Mouse (Mus musculus): ENCODE measurements around the gene Setd7. TPM values are rescaled to one million over a fixed set of nuclear protein-coding genes. Genes with fewer than 3 reads are reported as not detected.
A peak's percentile ranks its signal among the peaks of the same experiment; 100 is the strongest.

Gene Setd7
- total and polyA plus RNA-seq, 3 experiments, result 11.3 to 37.9 (median 15.3) TPM

GRCm38 (mm10) chr3:51577816-51578749 is 17.4 kb upstream of the Setd7 start:
- TF ChIP-seq TCF12 (IDR thresholded peaks at IDR 0.05; ENCODE audit: low read depth, low read length) (peak; percentile 28; the same call in 1 of the 2 replicates), CHD2 (IDR thresholded peaks at IDR 0.05; ENCODE audit: low read length) (no peak), JUND (IDR thresholded peaks at IDR 0.05; ENCODE audit: low read depth, low read length) (0 out of 2 replicates have a peak, but pooled peaks have one; percentile 40), GABPA (IDR thresholded peaks at IDR 0.05; ENCODE audit: low read depth, low read length) (no peak), USF2 (IDR thresholded peaks at IDR 0.05; ENCODE audit: borderline replicate concordance in 1 of 2, insufficient read depth in 1 of 2, low read depth in 1 of 2, low read length in 2 of 2) (peak; percentile 30 to 70; a peak in 3 of 4 replicates), EP300 (IDR thresholded peaks at IDR 0.05; ENCODE audit: low read depth in 1 of 2, low read length in 2 of 2) (peak in 1 of 2 experiments; percentile 26; a peak in 1 of 4 replicates), SIN3A (IDR thresholded peaks at IDR 0.05; ENCODE audit: low read length) (0 out of 2 replicates have a peak, but pooled peaks have one; percentile 22), ETS1 (IDR thresholded peaks at IDR 0.05; ENCODE audit: low read depth, low read length) (peak; percentile 68; the same call in 1 of the 2 replicates), MEF2A (IDR thresholded peaks at IDR 0.05; ENCODE audit: extremely low read depth, insufficient replicate concordance, low read depth, low read length, poor library complexity, severe bottlenecking) (peak; percentile 96), ZMIZ1 (IDR thresholded peaks at IDR 0.05; ENCODE audit: low read depth, low read length) (no peak), CTCF (IDR thresholded peaks at IDR 0.05 in 2 of 3, conservative IDR thresholded peaks at IDR 0.05 in 1 of 3; ENCODE audit: control insufficient read depth in 1 of 3, insufficient read depth in 1 of 3, low read depth in 2 of 3, low read length in 3 of 3, poor library complexity in 1 of 3, severe bottlenecking in 1 of 3) (no peak), CHD1 (IDR thresholded peaks at IDR 0.05; ENCODE audit: low read depth, low read length) (no peak), ZNF384 (IDR thresholded peaks at IDR 0.05; ENCODE audit: low read depth, low read length) (peak; percentile 79), MYB (IDR thresholded peaks at IDR 0.05; ENCODE audit: low read depth, low read length) (peak; percentile 10; the same call in 1 of the 2 replicates), MAX (IDR thresholded peaks at IDR 0.05; ENCODE audit: low read length) (peak; percentile 24; the same call in 1 of the 2 replicates), HCFC1 (IDR thresholded peaks at IDR 0.05; ENCODE audit: low read depth, low read length) (no peak), USF1 (IDR thresholded peaks at IDR 0.05; ENCODE audit: low read depth, low read length) (peak; percentile 93), TBP (IDR thresholded peaks at IDR 0.05; ENCODE audit: low read depth, low read length) (no peak), MYC (IDR thresholded peaks at IDR 0.05; ENCODE audit: low read depth, low read length) (no peak), BHLHE40 (IDR thresholded peaks at IDR 0.05; ENCODE audit: borderline replicate concordance, low read depth, low read length) (no peak)
- peak overlapping the region; percentile 9 to 13; a peak in 1 of 4 replicates for H3K4me3 ChIP-seq (ENCODE audit: control insufficient read depth in 1 of 2, insufficient read depth in 1 of 2, low read depth in 2 of 2, low read length in 2 of 2)
- H3K4me1 ChIP-seq (ENCODE audit: control insufficient read depth in 1 of 2, insufficient read depth in 2 of 2, low read length in 2 of 2), result peaks cover 0 to 12% of the 10 kb centered on the region in 2 experiments; a peak in 3 of 4 replicates
- peak overlapping the region; percentile 27; the same call in 1 of the 2 replicates for H3K27ac ChIP-seq (ENCODE audit: control insufficient read depth, low read depth, low read length)
- peaks cover 0 to 6% of the 10 kb centered on the region in 2 experiments; a peak in 2 of 4 replicates for H3K36me3 ChIP-seq (ENCODE audit: control insufficient read depth in 1 of 2, insufficient read depth in 2 of 2, low read length in 2 of 2)
- H3K9ac ChIP-seq (ENCODE audit: control insufficient read depth, low read depth, low read length, poor library complexity, severe bottlenecking), result peak overlapping the region; percentile 40; the same call in 1 of the 2 replicates
- peaks cover 0 to 1% of the 10 kb centered on the region in 2 experiments; a peak in 1 of 4 replicates for H3K27me3 ChIP-seq (ENCODE audit: control insufficient read depth in 1 of 2, insufficient read depth in 2 of 2, low read length in 2 of 2)
- no peaks in the 10 kb centered on the region for H3K79me2 ChIP-seq (ENCODE audit: control insufficient read depth, insufficient read depth, low read length, poor library complexity)
- DNase-seq (ENCODE audit: low read depth, low spot score), result peak; percentile 56
- H3K9me3 ChIP-seq (replicated peaks; ENCODE audit: insufficient read depth, low read length), result no peaks in the 10 kb centered on the region
